Mouse (Mus musculus) gastrocnemius, postnatal 14 days (tissue): ENCODE results near the gene Dlg2. TPM values are rescaled to one million over a fixed set of nuclear protein-coding genes. Genes with fewer than 3 reads are reported as not detected.

Experiments used
- DNase-seq: peaks from one replicate; pipeline ENCODE4 v3.0.0; 2021; ENCODE audit warnings: mixed read lengths
- intact Hi-C: fragments of 180-260 bp; cut with DNase I; formaldehyde crosslinking; loops from one replicate; pipeline ENCODE4 v1.15.1; 2025; ENCODE audit warnings: low total_unique reads
- total RNA-seq, 2 experiments: library from RNA; stranded (reverse); gene quantifications; 2 replicates each; pipeline ENCODE4 v1.2.3; 2021

Gene Dlg2
- total RNA-seq, 2 experiments from 2014 or later, result 0.51 to 0.69 TPM

GRCm38 (mm10) chr7:91603561-91603960 is 1127.1 kb downstream of the Dlg2 start:
- DNase-seq, result no peak
- intact Hi-C loops, result no loop called here

DNA sequence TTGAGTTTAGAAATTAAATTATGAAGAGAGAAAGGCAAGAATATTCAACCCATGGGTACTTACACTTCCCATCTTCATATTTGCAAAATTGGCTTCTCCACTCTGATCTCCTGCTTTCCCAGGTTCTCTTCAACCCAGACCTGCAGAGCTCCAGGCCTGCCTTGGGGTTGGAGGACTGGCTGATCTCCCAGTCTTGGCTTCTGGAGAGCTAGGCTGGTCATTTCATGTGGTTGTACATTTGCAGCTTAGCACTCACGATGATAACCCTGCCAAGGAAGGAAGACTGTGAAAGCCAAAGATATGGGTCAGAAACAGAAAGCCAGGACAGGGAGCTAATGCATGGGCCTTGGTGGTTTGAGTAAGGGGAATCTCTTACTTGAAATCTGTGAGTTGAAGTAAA is 1176.6 kb downstream of the Dlg2 start:
- intact Hi-C loops, result no loop called here
- DNase-seq, result no peak

GRCm38 (mm10) chr7:91659498-91659897 is 1183.0 kb downstream of the Dlg2 start:
- intact Hi-C loops, result no loop called here
- no peak for DNase-seq

GRCm38 (mm10) chr7:91672236-91673017 is 1196.0 kb downstream of the Dlg2 start:
- DNase-seq, result no peak
- intact Hi-C loops, result no loop called here

GRCm38 (mm10) chr7:91674401-91674800 is 1197.9 kb downstream of the Dlg2 start:
- DNase-seq, result no peak
- intact Hi-C loops, result no loop called here

DNA sequence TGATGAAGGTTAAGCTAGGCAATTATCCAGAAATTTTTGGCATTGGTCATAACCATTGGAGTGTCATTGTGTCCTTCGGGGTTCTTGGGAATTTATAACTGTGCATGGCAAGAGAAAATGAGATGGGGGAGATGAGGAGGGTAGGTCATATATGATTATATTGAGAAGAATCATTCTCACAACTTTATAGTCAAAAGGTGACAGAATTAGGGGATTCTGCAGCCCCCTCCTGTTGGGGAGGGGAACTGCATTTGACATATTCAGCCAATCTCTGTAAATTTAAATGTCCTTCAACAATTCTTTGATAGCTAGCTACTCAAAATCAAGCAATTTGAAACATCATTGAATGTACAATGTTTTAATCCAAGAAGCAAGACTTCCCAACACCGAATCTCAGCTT is 1201.5 kb downstream of the Dlg2 start:
- intact Hi-C loops, result no loop called here
- DNase-seq, result no peak

DNA sequence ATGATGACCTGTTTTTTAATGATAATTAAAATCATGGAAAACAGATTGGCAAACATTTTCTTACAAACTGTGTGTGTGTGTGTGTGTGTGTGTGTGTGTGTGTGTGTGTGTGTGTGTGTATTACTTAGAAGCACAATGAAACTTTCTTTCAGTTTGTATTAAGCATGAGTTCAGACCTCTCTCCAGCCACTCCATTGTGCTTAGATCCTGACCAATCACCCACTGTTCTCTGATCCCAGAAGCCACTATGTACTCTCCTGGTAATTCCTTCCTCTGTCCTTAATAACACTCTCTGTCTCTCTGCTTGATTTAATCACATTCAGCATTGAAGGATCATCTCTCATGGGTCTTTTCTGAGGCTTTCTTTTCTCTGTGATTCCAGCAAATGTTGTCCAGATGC is 1211.5 kb downstream of the Dlg2 start:
- intact Hi-C loops, result no loop called here
- DNase-seq, result no peak

DNA sequence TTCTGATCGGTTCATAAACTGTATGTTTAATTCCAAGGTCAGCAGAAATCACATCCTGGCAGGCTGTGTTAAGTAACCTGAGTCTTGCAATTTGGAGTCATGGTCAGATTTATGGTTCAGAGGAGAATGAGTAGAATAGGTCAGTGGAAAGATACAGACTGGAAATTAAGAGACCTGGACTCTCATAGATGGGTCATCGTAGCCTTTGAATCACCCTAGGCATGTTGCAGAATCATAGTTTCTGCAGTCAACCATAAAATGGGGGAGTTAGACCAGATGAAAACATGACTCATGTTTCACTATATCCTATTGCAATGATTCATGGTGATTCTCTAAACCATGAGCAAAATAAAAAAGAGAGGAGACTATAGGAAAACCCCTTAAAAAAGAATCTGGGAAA is 1213.4 kb downstream of the Dlg2 start:
- intact Hi-C loops, result no loop called here
- DNase-seq, result no peak

- intact Hi-C loops, result no loop called here
Measured at GRCm38 (mm10) chr7:91709853-91710252, 1233.4 kb downstream of the Dlg2 start.

GRCm38 (mm10) chr7:91711184-91711583 is 1234.7 kb downstream of the Dlg2 start:
- intact Hi-C loops, result no loop called here
- DNase-seq, result no peak

More at GRCm38 (mm10) chr7:91709853-91710252, 1233.4 kb downstream of the Dlg2 start:
- DNase-seq, result no peak

GRCm38 (mm10) chr7:91715776-91716175 is 1239.3 kb downstream of the Dlg2 start:
- DNase-seq, result no peak
- intact Hi-C loops, result no loop called here

- DNase-seq, result no peak
Measured at GRCm38 (mm10) chr7:91716696-91717095, 1240.2 kb downstream of the Dlg2 start.

GRCm38 (mm10) chr7:91720318-91720717 is 1243.8 kb downstream of the Dlg2 start:
- DNase-seq, result no peak
- intact Hi-C loops, result no loop called here

More at GRCm38 (mm10) chr7:91716696-91717095, 1240.2 kb downstream of the Dlg2 start:
- intact Hi-C loops, result no loop called here

DNA sequence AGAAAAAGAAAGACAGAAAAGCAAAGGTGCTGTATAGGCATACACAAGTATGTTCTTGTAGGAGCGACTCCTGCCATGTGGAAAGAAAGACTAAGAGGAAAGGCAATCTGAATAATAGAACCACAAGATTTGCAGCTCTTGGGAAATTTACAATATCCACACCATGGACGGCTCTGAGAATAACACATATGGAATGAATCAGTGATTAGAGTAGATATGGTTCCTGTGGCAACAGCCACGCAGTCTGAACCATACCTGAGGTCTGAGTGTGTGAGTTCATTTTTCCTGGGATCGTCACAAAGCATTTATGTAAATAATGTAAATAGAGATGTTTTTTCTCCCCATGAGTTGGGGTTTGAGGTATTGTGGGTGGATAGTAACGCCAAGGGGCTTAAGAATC is 1247.9 kb downstream of the Dlg2 start:
- intact Hi-C loops, result no loop called here
- no peak for DNase-seq

- intact Hi-C loops, result no loop called here
- no peak for DNase-seq
Measured at GRCm38 (mm10) chr7:91740748-91741147, 1264.3 kb downstream of the Dlg2 start.

DNA sequence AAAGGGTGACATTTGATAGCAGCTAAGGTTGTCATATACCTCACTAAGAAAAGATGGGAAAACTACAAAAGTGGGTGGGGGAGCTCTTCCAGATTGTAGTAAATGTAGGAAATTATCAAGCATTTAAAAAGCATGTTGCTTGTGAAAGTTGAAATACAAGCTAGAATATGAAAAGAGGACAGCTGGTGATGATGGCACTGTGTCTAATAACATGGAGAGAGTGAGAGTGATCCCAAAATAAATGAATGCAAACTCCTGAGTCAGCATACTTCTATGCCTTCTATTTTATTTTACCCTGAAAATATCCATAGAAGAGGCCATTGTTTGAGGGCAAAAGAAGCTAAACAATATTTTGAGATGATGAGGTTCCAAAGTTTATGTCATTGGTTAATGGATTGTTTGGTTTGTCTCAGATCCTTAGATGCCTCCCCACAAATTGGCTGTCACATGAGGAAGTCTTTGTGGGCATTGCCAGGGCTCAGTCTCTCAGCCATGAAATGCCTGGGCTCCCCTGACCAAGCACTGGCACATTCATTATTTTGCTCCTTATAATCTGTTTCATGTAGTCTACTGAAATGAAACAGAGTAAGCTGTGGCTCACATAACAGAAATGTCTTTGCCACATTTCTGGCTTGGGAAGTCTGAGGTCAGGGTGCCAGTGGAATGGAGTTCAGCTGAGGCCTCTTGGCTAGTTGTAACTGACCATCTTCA is 1276.8 kb downstream of the Dlg2 start:
- no peak for DNase-seq
- intact Hi-C loops, result no loop called here

DNA sequence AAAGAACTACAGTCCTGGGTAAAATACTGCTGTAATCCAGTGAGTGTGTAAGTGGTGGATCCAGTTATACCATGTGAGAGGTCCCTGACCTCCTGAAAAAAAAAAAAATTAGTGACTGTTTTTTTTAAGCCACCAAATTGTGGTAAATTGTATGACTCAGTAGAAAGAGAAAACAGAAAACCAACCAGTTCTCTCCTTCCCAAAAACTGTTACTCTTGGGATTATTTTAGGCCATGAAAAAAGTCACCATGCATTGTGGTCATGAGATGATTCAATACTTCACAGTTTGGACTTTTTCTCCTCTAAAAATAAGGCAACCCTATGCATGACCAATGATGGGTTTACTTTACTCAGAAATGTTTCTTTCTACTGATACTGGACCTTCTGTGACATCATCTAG is 1291.2 kb downstream of the Dlg2 start:
- DNase-seq, result no peak
- intact Hi-C loops, result no loop called here

GRCm38 (mm10) chr7:91778673-91779072 is 1302.2 kb downstream of the Dlg2 start:
- intact Hi-C loops, result no loop called here
- no peak for DNase-seq

- intact Hi-C loops, result no loop called here
- no peak for DNase-seq
Measured at GRCm38 (mm10) chr7:91784617-91785016, 1308.1 kb downstream of the Dlg2 start.

DNA sequence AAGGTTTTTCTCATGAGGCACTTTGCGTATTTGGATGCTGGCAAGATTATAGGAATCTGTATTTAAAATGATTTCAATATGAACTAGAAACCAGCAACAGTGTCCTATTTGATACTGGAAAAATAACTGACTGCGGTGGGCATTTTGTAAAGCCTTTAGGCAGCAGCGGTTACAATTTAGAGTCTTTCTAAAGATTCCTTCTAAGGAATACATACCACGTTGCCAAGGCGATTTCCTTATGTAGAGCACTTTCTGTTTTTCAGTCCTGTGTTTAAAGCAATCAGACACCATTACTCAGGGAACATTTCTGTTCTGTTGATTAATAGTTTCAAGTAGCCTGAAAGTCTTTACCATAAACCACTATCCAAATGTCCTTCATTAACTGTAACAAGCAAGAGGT is 1309.0 kb downstream of the Dlg2 start:
- no peak for DNase-seq
- intact Hi-C loops, result no loop called here

DNA sequence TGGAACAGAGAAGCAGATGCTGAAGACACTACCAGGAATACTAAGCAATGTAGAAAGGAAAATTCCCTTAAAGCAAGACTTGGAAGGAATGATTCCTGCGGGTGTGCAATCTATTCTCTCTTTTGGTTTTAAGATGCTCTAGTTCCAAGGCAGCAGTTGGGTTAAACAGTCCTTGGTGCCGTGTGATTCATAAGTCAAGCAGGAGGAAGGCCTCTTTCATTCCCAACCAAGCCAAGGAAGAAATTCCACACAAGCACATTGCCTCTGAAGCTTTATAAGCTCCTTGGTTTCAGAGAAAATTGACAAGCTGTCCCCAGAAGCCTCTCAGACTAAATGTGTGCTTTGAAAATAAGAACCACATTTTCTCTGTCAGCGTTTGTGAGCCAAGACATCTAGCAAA is 1309.4 kb downstream of the Dlg2 start:
- intact Hi-C loops, result no loop called here
- DNase-seq, result no peak
